Mouse (Mus musculus) heart, embryonic 14.5 days (tissue): ENCODE data around the gene Ttbk2. TPM values are rescaled to one million over a fixed set of nuclear protein-coding genes. Genes with fewer than 3 reads are reported as not detected.

Experiments
- ATAC-seq: fragments of 200-750 bp; cut with Nextera tagmentation; 2 replicates; pipeline ENCODE4 v1.8.0; 2017; ENCODE audit warnings: low read depth, moderate TSS enrichment; ENCODE audit not compliant: insufficient number of reproducible peaks, insufficient read depth, low FRiP score
- H3K27ac ChIP-seq, 2 experiments: fragments of 200-500 bp in 1 of 2; fragments of 300-500 bp in 1 of 2; sonication (generic) in 1 of 2; replicated peaks in 1 of 2; 2 replicates each; pipeline ENCODE4 v1.5.1; 2012 to 2014; ENCODE audit warnings: low read depth in 2 of 2, low read length in 2 of 2, control low read depth in 1 of 2, mild to moderate bottlenecking in 1 of 2, mixed read lengths in 1 of 2; ENCODE audit not compliant: control insufficient read depth in 1 of 2, insufficient read depth in 1 of 2
- H3K27me3 ChIP-seq: fragments of 300-500 bp; sonication (generic); 2 replicates; pipeline ENCODE4 v1.6.1; 2014; ENCODE audit warnings: mild to moderate bottlenecking, low read length, control low read depth; ENCODE audit not compliant: control insufficient read depth, insufficient read depth
- H3K36me3 ChIP-seq: fragments of 300-500 bp; sonication (generic); 2 replicates; pipeline ENCODE4 v1.6.1; 2014; ENCODE audit warnings: mild to moderate bottlenecking, control low read depth, low read length, mixed read lengths; ENCODE audit not compliant: control insufficient read depth, insufficient read depth
- H3K4me1 ChIP-seq, 2 experiments: fragments of 200-500 bp in 1 of 2; fragments of 300-500 bp in 1 of 2; sonication (generic) in 1 of 2; 2 replicates each; pipeline ENCODE4 v1.6.1; 2012 to 2014; ENCODE audit warnings: low read length in 2 of 2, control low read depth in 1 of 2, mixed read lengths in 1 of 2; ENCODE audit not compliant: control insufficient read depth in 2 of 2, insufficient read depth in 2 of 2
- H3K4me2 ChIP-seq: fragments of 300-500 bp; sonication (generic); 2 replicates; pipeline ENCODE4 v1.6.1; 2014; ENCODE audit warnings: mild to moderate bottlenecking, low read length
- H3K4me3 ChIP-seq, 2 experiments: fragments of 200-500 bp in 1 of 2; fragments of 300-500 bp in 1 of 2; sonication (generic) in 1 of 2; 2 replicates each; pipeline ENCODE4 v1.5.1; 2012 to 2014; ENCODE audit warnings: low read length in 2 of 2, mild to moderate bottlenecking in 2 of 2, control low read depth in 1 of 2, low read depth in 1 of 2, moderate library complexity in 1 of 2; ENCODE audit not compliant: control insufficient read depth in 1 of 2, insufficient read depth in 1 of 2
- H3K9ac ChIP-seq: fragments of 300-500 bp; sonication (generic); 2 replicates; pipeline ENCODE4 v1.6.1; 2014; ENCODE audit warnings: mild to moderate bottlenecking, low read length
- H3K9me3 ChIP-seq: fragments of 300-500 bp; sonication (generic); 2 replicates; pipeline ENCODE4 v1.6.1; 2016; ENCODE audit warnings: low read length, control low read depth; ENCODE audit not compliant: control insufficient read depth
- WGBS: fragments of 180-500 bp; shearing (Covaris S2); extraction: QIAGEN DNeasy Blood & Tissue Kit; methylation state at CpG from one replicate; pipeline ENCODE4 v1.1.7; 2014; 5-methylcytosine and 5-hydroxymethylcytosine counted together
- polyA plus RNA-seq: library from polyadenylated mRNA; unstranded; fragments of >200 nt; fragmentation: Nextera tagmentation; extraction: Ambion mirVana; gene quantifications from 2 replicates; pipeline ENCODE4 v1.2.1, GENCODE M21; 2014

Gene Ttbk2
- polyA plus RNA-seq: 4.1 and 4.4 TPM in 2 replicates

- WGBS: 1% methylated on average over 39 of the region's 39 CpGs
- H3K27ac ChIP-seq: peak within 1 kb of the TSS; percentile 28 to 64
These were observed at the start of gene Ttbk2 for GRCm38 (mm10) chr2:120850424-120851082. Gene Ttbk2 (minus strand): TSS chr2:120850604.

GRCm38 (mm10) chr2:120896361-120896760 lies 46.0 kb upstream of the Ttbk2 start:
- H3K36me3 ChIP-seq: peaks cover 95% of the 10 kb centered on the region
- no peak overlapping the region for H3K4me3 ChIP-seq
- no peak overlapping the region for H3K9ac ChIP-seq
- H3K27me3 ChIP-seq: no peaks in the 10 kb centered on the region
- ATAC-seq: no peak
- H3K27ac ChIP-seq: no peak overlapping the region
- H3K4me1 ChIP-seq: no peaks in the 10 kb centered on the region
- H3K9me3 ChIP-seq: no peaks in the 10 kb centered on the region
- no peak overlapping the region for H3K4me2 ChIP-seq
- WGBS: 95% methylated on average over 3 of the region's 3 CpGs

More at GRCm38 (mm10) chr2:120850424-120851082, at the start of gene Ttbk2:
- Histone ChIP-seq H3K4me2 (peak within 1 kb of the TSS; percentile 79), H3K27me3 (no peaks in the 10 kb centered on the region), H3K36me3 (no peaks in the 10 kb centered on the region), H3K4me1 (peaks cover 3 to 13% of the 10 kb centered on the region in 2 experiments; a peak in 2 of 4 replicates), H3K9ac (peak within 1 kb of the TSS; percentile 88), H3K4me3 (peak within 1 kb of the TSS; percentile 81 to 87), H3K9me3 (no peaks in the 10 kb centered on the region)
- ATAC-seq: peak; percentile 100

GRCm38 (mm10) chr2:120887601-120888000 lies 37.2 kb upstream of the Ttbk2 start:
- no peak overlapping the region for H3K4me2 ChIP-seq
- ATAC-seq: no peak
- H3K9ac ChIP-seq: no peak overlapping the region
- no peak overlapping the region for H3K27ac ChIP-seq
- 92% methylated on average over 5 of the region's 5 CpGs for WGBS
- H3K9me3 ChIP-seq: no peaks in the 10 kb centered on the region
- H3K27me3 ChIP-seq: no peaks in the 10 kb centered on the region
- no peaks in the 10 kb centered on the region for H3K4me1 ChIP-seq
- peaks cover 76% of the 10 kb centered on the region for H3K36me3 ChIP-seq
- H3K4me3 ChIP-seq: no peak overlapping the region

DNA sequence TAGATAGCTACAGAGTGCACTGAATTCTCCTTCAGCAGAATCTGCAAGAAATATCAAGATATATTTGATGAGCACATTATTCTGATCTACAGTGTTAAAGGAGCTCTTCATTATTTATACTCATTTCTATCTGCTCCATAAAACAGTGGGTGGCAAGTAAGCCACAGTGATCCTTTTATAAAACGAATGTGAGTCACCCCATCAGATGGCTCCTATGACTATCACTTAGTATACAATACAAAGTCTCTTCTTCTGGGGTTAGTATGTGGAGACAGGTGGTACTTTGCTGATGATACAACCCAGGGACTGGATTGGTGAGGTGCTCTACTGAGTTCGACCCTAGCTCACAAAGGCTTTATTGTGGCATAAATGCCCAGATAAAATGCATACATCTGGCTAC lies 22.8 kb upstream of the Ttbk2 start:
- Histone ChIP-seq H3K27me3 (no peaks in the 10 kb centered on the region), H3K27ac (no peak overlapping the region), H3K9ac (no peak overlapping the region), H3K36me3 (peaks cover 47% of the 10 kb centered on the region), H3K4me3 (no peak overlapping the region), H3K4me2 (no peak overlapping the region), H3K4me1 (peaks cover 10 to 22% of the 10 kb centered on the region in 2 experiments; a peak in 3 of 4 replicates), H3K9me3 (no peaks in the 10 kb centered on the region)
- WGBS: 77% methylated on average over 2 of the region's 2 CpGs
- no peak for ATAC-seq

DNA sequence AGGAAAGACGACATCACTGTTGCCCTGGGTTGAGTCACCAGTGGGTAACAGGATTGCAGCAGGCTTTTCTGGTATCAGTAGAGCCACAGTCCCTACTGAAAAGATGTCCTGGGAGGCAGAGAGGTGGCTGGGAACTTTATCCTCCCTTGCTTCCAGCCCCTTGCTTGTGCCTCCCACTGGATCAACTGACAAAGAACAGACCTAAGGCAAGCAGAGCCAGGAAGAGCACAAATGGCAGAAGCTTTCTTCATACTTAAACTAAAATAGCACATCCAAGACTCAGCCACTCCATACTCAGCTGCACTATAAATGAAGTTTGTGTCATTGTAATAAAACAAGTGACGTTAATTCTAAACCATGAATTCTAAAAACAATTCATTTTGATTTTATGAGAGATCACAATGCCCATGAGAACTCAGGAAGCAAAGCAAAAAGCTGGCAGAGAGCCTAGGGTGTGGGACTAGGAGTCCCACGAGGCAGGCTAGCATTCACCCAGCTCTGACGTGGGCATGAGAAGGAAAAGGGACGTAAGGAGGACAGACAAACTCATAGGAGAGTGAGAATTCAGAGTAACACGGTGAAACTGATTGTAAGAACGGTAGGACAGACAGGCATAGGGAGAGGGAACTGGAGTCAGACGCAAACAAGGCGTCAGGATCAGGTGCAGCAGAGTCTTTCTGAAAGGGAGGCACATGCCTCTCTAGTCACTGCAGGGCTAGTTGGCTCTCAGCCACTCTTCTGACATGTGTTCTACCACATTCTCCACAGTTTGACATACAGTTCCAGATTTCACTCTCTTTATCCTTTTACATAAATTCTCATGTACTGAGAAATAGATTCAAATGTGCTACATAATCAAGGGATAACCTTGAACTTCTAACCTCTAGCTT lies 21.3 kb upstream of the Ttbk2 start:
- peak overlapping the region; percentile 38; the same call in 1 of the 2 replicates for H3K9ac ChIP-seq
- peak; percentile 63; the same call in 1 of the 2 replicates for ATAC-seq
- H3K27me3 ChIP-seq: no peaks in the 10 kb centered on the region
- peaks cover 10 to 22% of the 10 kb centered on the region in 2 experiments; a peak in 3 of 4 replicates for H3K4me1 ChIP-seq
- peaks cover 51% of the 10 kb centered on the region for H3K36me3 ChIP-seq
- WGBS: 26% methylated on average over 9 of the region's 9 CpGs
- peak overlapping the region; percentile 29; the same call in 1 of the 2 replicates for H3K4me2 ChIP-seq
- H3K27ac ChIP-seq: peak overlapping the region; percentile 93 to 96
- no peak overlapping the region for H3K4me3 ChIP-seq
- H3K9me3 ChIP-seq: no peaks in the 10 kb centered on the region

GRCm38 (mm10) chr2:120867336-120867735 lies 16.9 kb upstream of the Ttbk2 start:
- Histone ChIP-seq H3K4me3 (no peak overlapping the region), H3K4me1 (peaks cover 8 to 20% of the 10 kb centered on the region in 2 experiments; a peak in 3 of 4 replicates), H3K9me3 (no peaks in the 10 kb centered on the region), H3K4me2 (no peak overlapping the region), H3K27ac (no peak overlapping the region), H3K9ac (no peak overlapping the region), H3K27me3 (no peaks in the 10 kb centered on the region), H3K36me3 (peaks cover 48% of the 10 kb centered on the region)
- no peak for ATAC-seq
- 90% methylated on average over 5 of the region's 5 CpGs for WGBS

DNA sequence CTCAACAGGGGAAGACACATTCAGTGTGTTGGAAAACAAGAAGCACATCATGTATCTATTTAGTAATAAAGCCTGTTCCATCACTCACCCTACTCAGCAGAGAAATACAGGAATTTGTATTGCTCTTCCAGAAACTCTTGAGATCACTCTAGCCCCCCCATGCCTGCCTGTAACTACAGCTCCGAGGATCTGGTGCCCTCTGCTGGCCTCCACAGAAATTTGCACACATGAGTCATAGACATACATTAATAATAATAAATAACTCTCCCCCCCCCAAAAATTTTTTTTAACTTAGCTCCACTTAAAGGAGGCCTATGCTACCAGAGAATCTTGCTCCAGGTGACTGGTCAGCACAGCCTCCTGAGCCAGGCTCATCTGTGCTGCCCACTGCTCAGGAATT lies 16.2 kb upstream of the Ttbk2 start:
- Histone ChIP-seq H3K4me2 (no peak overlapping the region), H3K4me3 (no peak overlapping the region), H3K4me1 (peaks cover 3 to 13% of the 10 kb centered on the region in 2 experiments; a peak in 3 of 4 replicates), H3K9me3 (no peaks in the 10 kb centered on the region), H3K36me3 (peaks cover 52% of the 10 kb centered on the region), H3K9ac (no peak overlapping the region), H3K27ac (no peak overlapping the region), H3K27me3 (no peaks in the 10 kb centered on the region)
- no peak for ATAC-seq
- 19% methylated on average over 1 of the region's 1 CpGs for WGBS
